Mouse (Mus musculus): ENCODE results near the gene Gpsm1.
A peak's percentile ranks its signal among the peaks of the same experiment; 100 is the strongest.

The Gpsm1 gene

DNA sequence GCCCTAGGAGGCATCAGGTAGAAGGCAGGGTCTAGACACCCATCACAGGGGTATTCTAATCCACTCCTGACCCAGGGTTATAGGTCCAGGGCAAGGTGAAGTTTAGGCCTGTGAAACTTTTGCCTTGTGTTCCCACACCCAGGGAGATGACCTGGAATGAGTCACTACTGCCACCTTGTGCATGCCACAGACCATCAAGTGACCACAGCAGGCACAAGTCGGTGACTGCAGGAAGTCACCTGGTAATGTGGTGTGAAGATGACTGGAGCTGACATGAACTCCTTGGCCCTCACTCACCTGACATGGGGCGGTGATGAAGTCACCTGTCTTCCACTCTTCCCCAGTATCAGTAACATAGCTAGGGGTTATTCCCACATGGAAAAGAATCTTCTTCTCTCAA lies 2.5 kb upstream of the Gpsm1 start:
- DNase-seq (ENCODE audit: low spot score in 2 of 2): no peak

DNA sequence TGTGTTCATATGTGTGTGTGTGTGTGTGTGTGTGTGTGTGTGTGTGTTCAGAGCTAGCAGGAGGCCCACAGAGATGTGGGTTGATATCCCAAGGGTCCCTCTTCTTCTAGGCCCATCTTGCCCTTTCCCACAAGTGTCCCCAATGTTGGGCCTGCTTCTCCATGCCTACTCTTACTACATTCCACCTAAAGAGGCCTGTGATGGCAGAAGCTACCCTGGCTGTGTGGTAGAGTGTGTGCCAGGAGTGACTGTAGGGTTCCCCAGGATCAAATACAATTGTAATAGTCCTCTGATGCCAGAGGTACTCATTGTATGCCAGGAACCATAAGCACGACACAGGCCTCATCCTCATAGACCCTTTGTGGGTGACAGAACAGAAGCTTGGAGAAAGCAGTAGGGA lies 1.9 kb upstream of the Gpsm1 start:
- no peak for DNase-seq (ENCODE audit: low spot score in 2 of 2)

DNA sequence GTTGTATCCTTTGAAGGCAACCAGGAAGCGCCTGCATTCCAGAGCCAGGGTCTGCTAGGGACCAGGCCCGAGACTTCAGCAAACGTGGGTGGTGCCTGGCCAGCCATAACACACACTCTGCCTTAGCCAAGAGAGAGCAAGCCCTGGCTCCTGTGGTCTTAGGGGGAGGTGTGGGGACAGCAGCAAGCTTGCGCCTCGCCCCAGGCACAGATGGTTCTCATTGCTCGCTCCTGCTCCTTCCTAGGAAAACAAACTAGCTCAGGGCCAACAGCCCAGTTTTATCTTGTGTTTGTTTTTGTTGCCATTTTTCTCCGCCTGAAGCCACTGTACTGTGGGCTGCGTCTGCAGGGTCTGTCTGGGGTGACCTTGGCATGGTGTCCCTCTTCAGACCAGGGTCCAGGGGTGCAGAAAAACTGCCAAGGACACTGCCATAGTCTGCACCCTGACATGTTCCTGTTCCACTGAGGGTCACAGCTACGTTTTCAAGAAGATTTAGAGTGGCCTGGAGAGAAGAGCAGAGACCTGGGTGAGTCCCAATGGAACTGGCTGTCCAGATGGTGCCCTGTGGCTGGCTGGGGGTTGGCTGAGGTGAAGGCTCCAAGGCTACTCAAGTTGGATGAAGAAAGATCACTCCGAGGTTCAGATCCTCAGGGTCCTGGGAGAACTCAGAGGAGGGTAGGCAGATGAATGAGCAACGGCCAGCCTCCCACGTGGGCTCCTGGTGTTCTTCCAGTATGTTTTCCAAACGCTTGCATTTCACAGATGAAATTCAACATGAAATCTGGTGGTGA lies 839 bp upstream of the Gpsm1 start:
- no peak for DNase-seq (ENCODE audit: low spot score in 2 of 2)

DNA sequence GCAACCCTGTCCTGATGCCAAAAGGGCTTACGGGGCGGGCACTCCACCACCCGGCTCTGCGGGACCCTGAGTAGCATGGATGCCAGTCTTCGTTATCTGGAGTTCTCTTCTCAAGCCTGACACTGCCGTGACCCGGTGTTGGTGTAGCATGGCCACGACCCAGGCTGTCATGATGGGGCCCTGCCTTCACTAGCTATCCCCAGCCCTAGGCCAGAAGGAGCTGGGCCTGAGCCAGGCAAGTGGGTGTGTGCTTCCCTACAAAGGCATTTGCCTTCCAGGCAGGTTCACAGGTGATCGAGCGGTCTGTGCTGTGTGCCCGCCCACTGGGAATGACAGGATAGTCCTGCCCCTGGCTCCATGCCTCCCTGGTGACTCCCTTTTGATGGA lies 603 bp downstream of the Gpsm1 start:
- no peak for DNase-seq (ENCODE audit: low spot score in 2 of 2)

DNA sequence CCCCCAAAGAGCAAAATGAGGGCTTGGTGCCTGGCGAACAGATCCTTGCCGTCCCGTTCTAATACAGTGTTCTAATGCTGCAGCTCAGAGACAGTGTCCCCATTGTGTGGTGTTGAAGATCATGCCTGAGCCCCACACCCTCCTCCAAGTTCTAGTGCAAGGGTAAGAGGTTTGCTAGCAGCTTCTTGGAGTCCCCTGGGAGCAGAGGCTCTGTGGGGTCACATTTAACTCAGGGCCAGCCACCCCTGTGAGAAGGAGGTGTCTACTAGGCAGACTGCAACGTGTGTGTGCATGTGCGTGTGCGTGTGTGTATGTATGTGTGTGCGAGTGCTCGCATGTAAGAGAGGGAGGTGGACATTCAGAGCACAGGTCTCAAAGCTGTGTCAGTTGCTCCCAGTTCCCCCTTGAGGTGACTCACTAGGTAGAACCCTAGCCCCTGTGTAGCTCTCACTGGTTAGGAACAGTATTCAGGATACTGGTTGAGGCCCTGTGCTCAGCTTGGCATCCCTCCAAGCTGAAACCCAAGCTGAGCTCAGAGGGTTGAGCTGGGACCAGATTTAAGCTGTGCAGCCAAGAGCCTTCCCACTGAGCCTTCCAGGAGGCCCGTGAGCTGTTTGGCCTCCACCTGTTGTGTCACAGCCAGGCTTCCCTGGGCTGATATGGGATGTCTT lies 1.4 kb downstream of the Gpsm1 start:
- DNase-seq (ENCODE audit: low spot score in 2 of 2): no peak

DNA sequence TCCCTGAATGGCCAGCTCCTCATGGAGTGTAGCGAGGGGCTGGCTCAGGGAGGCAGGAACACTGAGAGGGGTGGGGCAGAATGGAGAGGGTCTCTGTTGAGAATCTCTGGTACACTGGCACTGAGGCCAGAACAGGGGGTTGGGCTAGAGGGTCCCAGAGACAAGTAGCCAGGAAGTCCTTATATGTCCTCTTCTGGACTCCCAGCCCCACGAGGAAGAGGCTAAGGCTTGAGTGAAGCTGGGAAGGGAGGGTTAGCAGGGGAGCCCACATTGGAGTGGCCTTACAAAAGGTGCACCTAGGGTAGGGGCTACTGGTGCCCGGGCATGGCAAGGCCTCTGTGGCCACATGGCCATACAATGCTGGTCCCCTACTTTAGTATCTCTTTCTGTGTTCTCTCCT lies 2.1 kb downstream of the Gpsm1 start:
- DNase-seq (ENCODE audit: low spot score in 2 of 2): no peak

DNA sequence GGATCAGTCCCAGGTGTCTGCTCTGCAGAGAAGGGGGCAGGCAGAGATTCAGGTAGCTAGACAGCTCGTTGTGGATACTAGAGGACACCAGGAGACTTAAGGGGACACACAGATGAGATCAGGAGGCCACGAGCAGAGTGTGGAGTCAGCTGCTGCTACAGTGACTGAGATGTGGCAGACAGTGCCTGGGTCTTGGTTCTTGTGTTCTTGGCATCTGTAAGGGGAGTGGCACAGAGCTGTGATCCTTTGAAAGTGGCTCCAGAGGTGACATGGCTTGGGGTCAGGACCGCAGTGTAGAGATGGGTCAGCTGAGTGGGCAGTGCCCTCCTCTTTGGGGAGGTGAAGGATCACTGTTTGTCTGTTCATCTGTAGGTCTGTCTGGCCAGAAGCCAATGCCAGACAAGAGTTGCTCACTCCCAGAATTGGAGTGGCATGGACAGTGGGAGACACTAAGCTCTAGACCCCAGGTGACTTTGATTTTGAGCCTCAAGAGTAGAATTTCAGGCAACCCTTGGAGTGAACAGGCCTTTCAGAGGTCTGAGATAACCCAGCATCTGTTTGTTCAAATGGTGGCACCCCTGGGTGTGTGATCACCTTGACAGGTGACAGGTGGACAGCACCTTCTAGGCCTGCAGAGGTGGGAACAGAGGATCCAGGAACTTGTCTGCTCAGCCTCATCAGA lies 2.8 kb downstream of the Gpsm1 start:
- no peak for DNase-seq (ENCODE audit: low spot score in 2 of 2)

DNA sequence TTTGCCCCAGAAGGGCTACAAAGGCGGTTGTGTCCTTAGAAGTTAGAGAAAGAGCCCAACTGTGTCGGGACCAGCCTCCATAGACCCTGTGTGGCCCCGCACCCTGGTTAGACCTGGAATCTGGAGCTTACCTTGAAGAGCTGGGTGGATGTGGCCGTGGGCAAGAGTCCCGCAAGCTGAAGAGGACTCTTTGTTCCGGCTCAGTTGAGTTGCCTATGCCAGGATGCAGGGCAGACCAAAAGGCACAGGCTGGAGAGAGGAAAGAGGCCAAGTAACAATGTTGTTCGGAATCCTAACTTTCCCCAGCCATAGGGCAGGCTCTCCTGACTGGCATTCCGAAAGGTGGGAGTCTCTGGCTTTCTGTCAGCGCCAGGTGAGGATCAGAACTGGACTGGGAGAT lies 3.8 kb downstream of the Gpsm1 start:
- no peak for DNase-seq (ENCODE audit: low spot score in 2 of 2)

DNA sequence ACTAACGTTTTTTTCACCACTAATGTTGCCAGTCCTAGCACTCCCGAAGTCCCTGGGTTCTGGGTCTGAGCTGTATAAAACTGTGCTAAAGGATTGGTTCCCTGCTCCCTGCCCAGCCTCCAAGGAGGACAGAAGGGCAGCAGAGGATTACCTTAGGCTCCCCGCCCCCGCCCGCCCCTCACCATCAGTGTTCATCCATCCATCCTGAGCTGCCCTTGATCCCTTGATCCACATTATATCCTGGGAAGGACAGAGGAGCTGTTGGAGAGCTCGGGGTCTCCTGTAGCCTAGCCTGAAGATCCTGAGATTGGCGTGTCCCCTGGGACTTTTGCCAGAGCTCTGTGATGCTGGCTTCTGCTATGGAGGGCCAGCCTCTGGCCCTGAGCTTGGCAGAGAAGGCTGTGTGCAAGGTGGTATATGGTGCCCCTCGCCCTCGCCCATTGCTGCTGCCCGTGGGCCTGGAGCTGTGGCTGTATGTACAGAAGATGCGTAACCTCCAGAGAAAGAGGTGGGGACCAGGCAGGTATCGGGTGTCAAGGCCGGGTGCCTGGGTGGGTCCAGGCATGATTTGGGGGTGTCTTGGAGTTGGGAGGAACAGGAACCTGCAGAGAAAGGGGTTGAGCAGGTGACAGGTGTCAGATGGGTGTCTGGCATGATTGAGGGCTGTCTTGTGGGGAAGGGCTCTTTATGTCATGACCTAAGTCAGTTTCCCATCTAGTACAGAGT lies 4.4 kb downstream of the Gpsm1 start:
- no peak for DNase-seq (ENCODE audit: low spot score in 2 of 2)

DNA sequence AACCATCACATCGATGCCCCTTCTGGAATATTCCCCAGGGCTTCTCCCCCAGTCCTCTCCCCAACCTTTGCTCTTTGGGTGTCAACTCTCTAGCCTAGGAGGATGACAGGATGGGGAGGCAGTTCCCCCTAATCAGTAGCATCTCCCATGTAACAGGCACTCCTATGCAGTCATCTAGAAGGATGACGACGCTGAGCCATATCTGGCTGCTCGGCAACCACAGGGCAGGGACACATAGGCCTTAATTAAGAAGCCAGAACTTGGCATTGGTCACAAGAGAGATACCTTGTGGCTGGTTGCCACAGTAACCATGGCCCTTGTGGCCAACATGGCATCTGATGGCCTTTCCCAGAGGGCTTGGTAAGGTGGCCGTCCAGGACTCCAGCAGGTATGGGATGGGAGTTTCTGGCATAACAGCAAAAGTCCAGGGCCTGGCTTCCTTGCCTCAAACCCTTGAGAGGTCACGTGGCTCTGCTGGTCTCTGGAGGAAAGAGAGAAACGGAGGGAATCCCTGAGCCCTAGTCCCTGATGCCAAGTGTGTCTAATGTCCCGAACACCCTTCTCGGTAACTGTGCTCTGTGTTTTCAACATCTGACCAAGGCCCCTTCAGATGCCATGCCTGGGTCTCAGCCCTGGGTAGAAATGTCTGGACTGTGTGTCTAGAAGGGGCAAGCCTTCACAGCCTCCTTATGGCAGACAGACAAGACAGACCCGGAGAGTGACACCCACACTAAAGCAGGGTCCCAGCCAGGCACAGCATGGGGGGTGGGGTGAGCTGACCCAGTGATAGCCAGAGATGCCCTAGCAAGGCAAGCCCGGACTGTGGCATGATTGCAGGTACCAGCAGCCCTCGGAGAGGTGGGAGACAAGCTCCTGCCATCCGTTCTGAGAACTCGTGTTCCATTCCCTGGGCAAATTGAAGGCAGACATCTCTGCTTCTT lies 5.2 kb downstream of the Gpsm1 start:
- DNase-seq (ENCODE audit: low spot score in 2 of 2): no peak

DNA sequence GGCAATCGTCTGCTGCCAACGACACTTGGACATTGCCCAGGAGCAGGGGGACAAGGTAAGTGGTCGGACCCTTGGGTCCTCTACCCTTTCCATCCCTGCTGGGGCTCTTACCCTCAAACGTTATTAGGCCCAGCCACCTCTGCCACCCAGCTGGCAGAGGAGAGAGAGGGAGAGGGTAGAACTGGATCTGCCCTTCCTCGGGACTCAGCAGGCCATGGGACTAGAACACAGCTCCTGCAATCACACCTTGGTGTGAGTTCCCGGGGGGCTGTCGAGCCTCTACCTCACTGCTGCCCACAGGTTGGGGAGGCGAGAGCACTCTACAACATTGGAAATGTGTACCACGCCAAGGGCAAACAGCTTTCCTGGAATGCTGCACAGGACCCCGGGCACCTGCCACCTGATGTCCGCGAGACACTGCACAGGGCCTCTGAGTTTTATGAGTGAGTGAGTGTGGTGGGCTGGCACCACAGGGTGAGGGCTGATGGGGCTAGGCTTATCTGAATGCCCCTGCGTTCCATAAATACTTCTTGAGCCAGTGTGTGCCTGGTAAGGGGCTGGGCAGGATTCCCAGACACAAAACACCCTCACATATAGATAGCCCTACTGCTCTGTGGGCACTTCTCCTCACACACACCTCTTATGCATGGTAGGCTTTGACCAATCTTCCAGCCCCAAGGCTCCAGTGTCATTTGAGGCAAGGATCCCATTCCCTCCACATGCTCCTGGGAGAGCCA lies 8.4 kb downstream of the Gpsm1 start:
- no peak for DNase-seq (ENCODE audit: low spot score in 2 of 2)

DNA sequence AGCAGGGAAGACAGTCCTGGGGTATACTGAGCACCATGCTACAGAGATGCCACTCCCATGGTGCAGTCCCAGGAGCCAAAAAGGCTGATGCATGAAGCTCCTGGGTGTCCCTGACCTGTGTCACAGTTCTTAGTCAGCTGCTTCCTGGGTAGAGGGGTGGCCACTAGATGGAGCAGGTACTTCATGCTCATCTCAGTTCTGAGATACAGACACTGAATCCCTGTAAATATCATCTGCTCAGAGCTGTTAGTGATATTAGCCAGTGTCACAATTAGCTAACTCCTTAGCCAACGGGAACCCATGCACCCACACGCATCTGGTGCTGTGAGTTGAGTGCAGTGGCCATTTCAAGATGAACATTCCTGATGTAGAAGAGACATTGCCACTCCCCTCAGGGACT lies 9.6 kb downstream of the Gpsm1 start:
- DNase-seq (ENCODE audit: low spot score in 2 of 2): no peak

DNA sequence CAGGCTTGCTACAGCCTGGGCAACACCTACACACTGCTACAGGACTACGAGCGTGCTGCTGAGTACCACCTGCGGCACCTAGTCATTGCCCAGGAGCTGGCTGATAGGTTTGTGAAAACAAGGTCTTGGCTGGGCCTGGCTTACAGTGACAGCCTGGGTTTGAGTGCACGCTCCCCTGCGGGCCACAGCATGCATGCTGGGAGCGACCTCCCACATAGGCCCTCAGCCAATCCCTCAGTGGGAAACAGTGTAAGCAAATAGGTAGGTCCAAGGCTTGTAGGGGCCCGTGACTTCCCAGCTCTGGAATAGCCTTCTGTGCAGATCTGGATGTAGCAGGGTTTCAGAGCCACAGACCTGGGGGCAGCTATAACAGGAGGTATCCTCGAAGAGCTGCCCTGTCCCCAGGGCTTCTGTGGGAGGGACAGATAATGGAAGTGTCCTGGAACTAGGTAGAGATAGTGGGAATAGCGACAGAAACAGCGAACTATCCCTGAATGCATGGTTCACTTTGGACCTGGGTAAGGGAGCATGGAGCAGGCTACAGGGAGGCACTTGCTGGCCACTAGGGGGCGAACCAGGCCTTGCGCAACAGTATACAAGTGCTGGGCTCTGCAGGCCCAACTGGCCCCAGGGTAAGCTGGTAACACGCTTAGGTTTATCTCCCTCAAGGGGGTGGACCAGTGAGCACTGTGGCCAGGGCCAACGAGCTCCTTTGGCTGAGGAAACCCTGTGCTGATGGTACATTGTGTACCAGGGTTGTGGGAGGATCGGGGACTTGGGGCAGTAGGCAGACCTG lies 10.3 kb downstream of the Gpsm1 start:
- peak; percentile 26 to 45 for DNase-seq (ENCODE audit: low spot score in 2 of 2)

DNA sequence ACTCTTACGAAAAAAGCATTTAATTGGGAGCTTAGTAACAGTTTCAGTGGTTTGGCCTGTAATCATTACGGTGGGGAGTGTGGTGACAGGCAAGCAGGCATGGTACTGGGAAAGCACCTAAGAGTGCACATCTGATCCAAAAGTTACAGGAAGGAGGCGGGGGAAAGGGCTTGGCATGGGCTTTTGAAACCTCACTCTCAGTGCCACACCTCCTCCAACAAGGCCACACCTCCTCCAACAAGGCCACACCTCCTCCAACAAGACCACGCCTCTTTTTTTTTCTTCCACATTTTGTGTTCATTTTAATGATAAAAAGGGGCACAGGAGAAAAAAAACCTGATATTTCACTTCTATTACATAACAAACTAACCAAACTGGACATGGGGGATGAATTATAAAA lies 12.5 kb downstream of the Gpsm1 start:
- DNase-seq (ENCODE audit: low spot score in 2 of 2): no peak

DNA sequence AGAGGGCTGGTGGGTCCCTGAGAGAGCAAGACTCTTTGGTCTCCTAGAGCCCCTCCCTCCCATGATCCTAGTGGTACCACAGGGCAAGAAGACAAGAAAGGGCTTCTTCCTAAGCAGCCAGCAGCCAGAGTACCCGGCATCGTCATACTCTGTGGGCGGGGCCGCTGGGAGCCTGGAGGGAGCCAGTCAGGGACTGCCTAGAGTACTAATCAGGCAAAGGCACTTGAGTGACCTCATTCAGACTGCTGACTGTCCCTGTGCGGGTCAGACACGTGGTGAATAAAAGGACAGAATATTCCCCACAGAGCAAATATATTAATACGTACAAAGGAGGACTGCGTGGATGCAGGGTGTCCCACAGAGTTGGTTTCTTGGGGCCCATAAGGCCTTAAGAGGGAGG lies 14.1 kb downstream of the Gpsm1 start:
- no peak for DNase-seq (ENCODE audit: low spot score in 2 of 2)

DNA sequence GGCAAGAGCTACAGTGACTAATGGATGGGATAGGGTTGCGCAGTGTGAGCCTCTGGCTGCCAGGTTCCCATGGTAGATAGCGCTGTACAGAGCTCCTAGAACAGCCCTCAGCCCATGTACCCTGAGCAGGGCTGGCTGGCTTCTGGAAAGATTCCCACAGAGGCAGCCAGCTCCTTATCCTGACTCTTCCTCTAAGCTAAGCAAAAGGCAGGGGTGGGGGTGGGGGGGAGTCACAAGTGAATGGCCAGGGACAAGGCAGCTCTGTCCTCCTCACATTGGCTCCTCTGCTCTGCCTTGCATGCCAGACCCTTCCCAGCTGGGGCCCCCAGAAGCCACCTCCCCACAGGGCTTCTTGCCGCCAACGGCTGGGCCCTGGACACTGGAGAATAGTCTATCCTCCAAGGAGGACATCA lies 14.7 kb downstream of the Gpsm1 start:
- no peak for DNase-seq (ENCODE audit: low spot score in 2 of 2)

DNA sequence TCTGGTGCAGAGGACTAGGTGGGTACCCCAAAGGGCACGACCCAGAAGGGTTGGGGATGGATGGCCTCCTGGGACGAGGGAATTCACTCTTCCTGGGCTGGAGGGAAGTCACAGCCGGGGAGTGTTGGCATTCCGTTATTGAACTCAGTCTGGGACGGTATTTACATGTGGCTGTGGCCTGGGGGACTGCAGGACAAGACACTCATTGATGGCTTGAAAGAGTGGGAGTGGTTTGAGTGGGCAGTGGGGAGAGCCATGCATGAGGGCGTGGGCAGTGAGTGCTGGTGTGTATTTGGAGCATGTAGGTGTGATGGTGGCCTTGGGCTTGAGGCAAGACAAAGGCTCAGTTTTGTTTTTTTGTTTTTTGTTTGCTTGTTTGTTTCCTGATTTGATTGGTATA lies 15.4 kb downstream of the Gpsm1 start:
- no peak for DNase-seq (ENCODE audit: low spot score in 2 of 2)

DNA sequence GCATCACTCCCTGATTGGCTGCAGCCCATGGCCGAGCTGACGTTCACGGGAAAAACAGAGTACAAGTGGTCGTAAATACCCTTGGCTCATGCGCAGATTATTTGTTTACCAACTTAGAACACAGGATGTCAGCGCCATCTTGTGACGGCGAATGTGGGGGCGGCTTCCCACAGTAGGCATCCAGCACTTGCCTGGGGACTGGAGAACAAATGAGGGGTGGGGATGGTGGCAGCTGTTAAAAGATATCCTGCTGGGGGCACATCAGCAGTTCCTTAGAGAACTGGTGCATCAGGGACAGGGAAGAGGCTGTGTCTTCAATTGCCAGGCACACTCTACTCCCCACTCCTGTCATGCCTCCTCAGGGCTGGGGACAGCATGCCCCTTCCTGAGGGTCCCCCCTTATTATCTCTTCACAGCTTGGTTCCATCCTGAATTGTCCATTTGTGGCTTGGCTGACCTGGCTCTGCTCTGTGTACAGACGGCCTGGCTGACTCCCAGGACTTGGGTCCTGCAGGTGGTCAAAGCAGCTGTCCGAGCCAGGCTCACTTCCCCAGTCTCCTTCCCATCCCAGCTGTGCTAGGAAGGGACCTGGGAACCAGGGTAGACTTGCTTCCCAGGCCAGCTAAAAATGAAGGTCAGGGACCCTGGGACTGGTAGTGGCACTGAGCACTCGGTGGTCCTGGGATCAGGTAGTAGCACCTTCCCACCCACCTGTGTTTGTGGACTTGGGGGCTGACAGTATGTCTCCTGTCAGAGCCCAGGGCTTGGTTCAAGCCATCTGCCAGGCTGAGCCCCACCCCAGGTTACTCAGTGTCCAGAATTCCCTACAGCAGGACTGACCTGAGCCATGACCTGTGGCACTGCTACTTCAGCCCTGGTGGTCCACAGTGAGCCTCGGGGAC lies 23.2 kb downstream of the Gpsm1 start:
- DNase-seq (ENCODE audit: low spot score in 2 of 2): no peak

DNA sequence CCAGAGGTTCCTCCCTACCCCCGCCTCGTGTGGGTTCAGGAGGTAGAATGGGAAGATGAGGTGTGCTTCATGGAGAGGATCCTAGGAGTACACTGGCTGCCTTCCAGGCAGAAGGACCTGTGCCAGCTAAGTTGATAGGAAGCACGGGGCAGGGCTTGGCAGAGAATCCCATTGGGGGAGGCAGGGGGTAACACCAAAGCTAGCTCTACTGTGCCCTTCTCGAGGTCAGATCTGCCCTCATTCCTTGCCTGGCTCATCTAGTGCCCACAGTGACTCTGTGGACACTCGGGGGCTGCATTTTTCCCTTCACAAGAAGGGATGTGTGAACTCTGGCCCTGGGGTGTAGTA lies 23.9 kb downstream of the Gpsm1 start:
- DNase-seq (ENCODE audit: low spot score in 2 of 2): no peak
